Mouse (Mus musculus) CH12.LX (cell line): ENCODE data around the gene Blvrb. TPM values are rescaled to one million over a fixed set of nuclear protein-coding genes. Genes with fewer than 3 reads are reported as not detected.

Experiments
- DNase-seq: peaks from one replicate; pipeline ENCODE4 v3.0.0-alpha.2; 2013; ENCODE audit errors: extremely low read depth
- H3K27ac ChIP-seq: 2 replicates; pipeline ENCODE4 v1.5.1; 2012; ENCODE audit warnings: low read depth, mild to moderate bottlenecking, control low read depth, moderate library complexity; ENCODE audit not compliant: insufficient read depth
- H3K27me3 ChIP-seq: replicated peaks from 2 replicates; pipeline ENCODE3; 2012; ENCODE audit warnings: inconsistent platforms
- H3K36me3 ChIP-seq, 2 experiments: replicated peaks in 1 of 2; 2 replicates each; pipeline versions ENCODE3 to v1.6.1; 2012; ENCODE audit warnings: inconsistent platforms in 1 of 2, low read length in 1 of 2, mild to moderate bottlenecking in 1 of 2, mixed read lengths in 1 of 2, moderate library complexity in 1 of 2; ENCODE audit not compliant: control insufficient read depth in 1 of 2, insufficient read depth in 1 of 2
- H3K4me1 ChIP-seq, 2 experiments: 2 replicates each; pipeline ENCODE4 v1.6.1; 2012; ENCODE audit warnings: inconsistent platforms in 1 of 2, moderate library complexity in 1 of 2; ENCODE audit not compliant: insufficient read depth in 2 of 2, control insufficient read depth in 1 of 2
- H3K4me2 ChIP-seq: 2 replicates; pipeline ENCODE4 v1.6.1; 2012; ENCODE audit warnings: low read depth, mild to moderate bottlenecking, control low read depth; ENCODE audit not compliant: poor library complexity, insufficient read depth, severe bottlenecking
- H3K4me3 ChIP-seq, 3 experiments: fragments of 150-350 bp in 1 of 3; sonication (generic) in 1 of 3; replicated peaks in 1 of 3; 2 replicates each; pipeline versions ENCODE3 to v1.5.1; 2011 to 2012; ENCODE audit warnings: low read depth in 2 of 3, low read length in 2 of 3, mild to moderate bottlenecking in 2 of 3, moderate library complexity in 2 of 3, control low read depth in 1 of 3, improper control_type of control experiment in 1 of 3, inconsistent platforms in 1 of 3, mixed read lengths in 1 of 3; ENCODE audit not compliant: poor library complexity in 1 of 3
- H3K79me2 ChIP-seq: replicated peaks from 2 replicates; pipeline ENCODE4 v1.6.1; 2012; ENCODE audit warnings: mild to moderate bottlenecking, moderate library complexity; ENCODE audit not compliant: control insufficient read depth, poor library complexity, insufficient read depth, severe bottlenecking; ENCODE audit errors: extremely low read depth
- H3K9ac ChIP-seq: 2 replicates; pipeline ENCODE4 v1.6.1; 2012; ENCODE audit warnings: low read depth, mild to moderate bottlenecking, control low read depth, moderate library complexity; ENCODE audit not compliant: insufficient read depth
- H3K9me3 ChIP-seq: replicated peaks from 2 replicates; pipeline ENCODE3; 2012; ENCODE audit warnings: low read length, inconsistent platforms, mixed read lengths
- CTCF ChIP-seq, 2 experiments: IDR thresholded peaks in 1 of 2; conservative IDR thresholded peaks in 1 of 2; 2 replicates each; pipeline ENCODE4 v1.5.1; 2011 to 2012; ENCODE audit warnings: low read depth in 2 of 2, low read length in 2 of 2, improper control_type of control experiment in 1 of 2, inconsistent platforms in 1 of 2, mild to moderate bottlenecking in 1 of 2, moderate library complexity in 1 of 2
- KAT2A ChIP-seq: IDR thresholded peaks from 2 replicates; pipeline ENCODE4 v1.6.1; 2012; ENCODE audit warnings: low read length, improper control_type of control experiment, inconsistent platforms; ENCODE audit not compliant: insufficient replicate concordance
- MAFK ChIP-seq: IDR thresholded peaks from 2 replicates; pipeline ENCODE4 v1.6.1; 2011; ENCODE audit warnings: low read length, improper control_type of control experiment; ENCODE audit not compliant: insufficient replicate concordance
- MEF2A ChIP-seq: IDR thresholded peaks from 2 replicates; pipeline ENCODE4 v1.6.1; 2014; ENCODE audit warnings: low read depth, mild to moderate bottlenecking, inconsistent platforms, low read length, improper control_type of control experiment, borderline replicate concordance
- MXI1 ChIP-seq: IDR thresholded peaks from 2 replicates; pipeline ENCODE4 v1.6.1; 2011; ENCODE audit warnings: mild to moderate bottlenecking, low read depth, low read length, improper control_type of control experiment
- POLR2AphosphoS2 ChIP-seq: IDR thresholded peaks from 2 replicates; pipeline ENCODE4 v1.6.1; 2011; ENCODE audit warnings: low read depth, low read length, improper control_type of control experiment
- SMC3 ChIP-seq: IDR thresholded peaks from 2 replicates; pipeline ENCODE4 v1.6.1; 2011; ENCODE audit warnings: low read depth, low read length, improper control_type of control experiment
- TBP ChIP-seq: conservative IDR thresholded peaks from 2 replicates; pipeline ENCODE4 v1.6.1; 2011; ENCODE audit warnings: low read depth, low read length, improper control_type of control experiment
- USF1 ChIP-seq: IDR thresholded peaks from 2 replicates; pipeline ENCODE4 v1.6.1; 2014; ENCODE audit warnings: low read depth, mild to moderate bottlenecking, inconsistent platforms, low read length, improper control_type of control experiment
- USF2 ChIP-seq: conservative IDR thresholded peaks from 2 replicates; pipeline ENCODE4 v1.6.1; 2011; ENCODE audit warnings: low read depth, low read length, improper control_type of control experiment
- dilution Hi-C: fragments of 300-500 bp; cut with MboI; formaldehyde crosslinking; loops from 2 replicates; pipeline ENCODE4 v1.14.3; 2020; ENCODE audit warnings: low sequenced_read_pairs; ENCODE audit not compliant: extremely low pct_unique_long_range_greater_than_20kb, extremely low pct_ligation_motif_present
- in situ Hi-C: fragments of 300-500 bp; cut with MboI; formaldehyde crosslinking; loops from 3 replicates; pipeline ENCODE4 v1.14.3; 2019; ENCODE audit warnings: low sequenced_read_pairs, low pct_ligation_motif_present, low pct_unique_long_range_greater_than_20kb, mixed read lengths
- polyA plus RNA-seq: library from polyadenylated mRNA; unstranded; fragments of >175 nt; gene quantifications from 2 replicates; pipeline ENCODE4 v1.2.1, GENCODE M21; 2012; ENCODE audit warnings: low read depth; ENCODE audit not compliant: insufficient read length
- total RNA-seq, 2 experiments: library from RNA; depleted of rRNA; stranded (reverse); fragments of 300-350 nt in 1 of 2; fragments of >200 nt in 1 of 2; gene quantifications; 2 replicates each; pipeline ENCODE4 v1.2.3; 2012 to 2014

The Blvrb gene
- total and polyA plus RNA-seq, 3 experiments = 4.3 to 9.4 (median 7.6) TPM

- H3K27ac ChIP-seq = no peak overlapping the region
- H3K9me3 ChIP-seq = peaks cover 26% of the 10 kb centered on the region
- H3K36me3 ChIP-seq = no peaks in the 10 kb centered on the region
- H3K27me3 ChIP-seq = peaks cover 24% of the 10 kb centered on the region
- dilution Hi-C loops (no loop called here), in situ Hi-C loops (no loop called here)
- no peaks in the 10 kb centered on the region for H3K4me1 ChIP-seq
- no peak for DNase-seq
- H3K4me3 ChIP-seq = no peak overlapping the region
- no peak overlapping the region for H3K9ac ChIP-seq
- H3K4me2 ChIP-seq = no peak overlapping the region
- TF ChIP-seq USF1 (no peak), USF2 (no peak), SMC3 (no peak), MEF2A (no peak), MAFK (no peak)
- no peaks in the 10 kb centered on the region for H3K79me2 ChIP-seq
Measured at GRCm38 (mm10) chr7:27404203-27404942, 43.4 kb upstream of the Blvrb start.

GRCm38 (mm10) chr7:27406481-27406880 is 41.3 kb upstream of the Blvrb start:
- no peak overlapping the region for H3K4me3 ChIP-seq
- DNase-seq = no peak
- H3K36me3 ChIP-seq = no peaks in the 10 kb centered on the region
- in situ Hi-C loops = no loop called here
- H3K27me3 ChIP-seq = peaks cover 13% of the 10 kb centered on the region
- H3K4me2 ChIP-seq = no peak overlapping the region
- dilution Hi-C loops = no loop called here
- no peaks in the 10 kb centered on the region for H3K79me2 ChIP-seq
- H3K27ac ChIP-seq = no peak overlapping the region
- H3K4me1 ChIP-seq = no peaks in the 10 kb centered on the region
- no peak overlapping the region for H3K9ac ChIP-seq
- peaks cover 26% of the 10 kb centered on the region for H3K9me3 ChIP-seq
- TF ChIP-seq CTCF (conservative IDR thresholded peaks at IDR 0.05 in 1 of 2, IDR thresholded peaks at IDR 0.05 in 1 of 2; ENCODE audit: low read depth in 2 of 2, low read length in 2 of 2) (peak in 1 of 2 experiments; percentile 34; a peak in 2 of 4 replicates), MXI1 (no peak)

- DNase-seq = no peak
- dilution Hi-C loops = no loop called here
- H3K9ac ChIP-seq = no peak overlapping the region
- H3K79me2 ChIP-seq = no peaks in the 10 kb centered on the region
- peaks cover 18% of the 10 kb centered on the region for H3K27me3 ChIP-seq
- no peak for TF ChIP-seq KAT2A
- no peak for TF ChIP-seq MXI1
- no peak for TF ChIP-seq TBP
- TF ChIP-seq POLR2AphosphoS2 = no peak
- no peak overlapping the region for H3K27ac ChIP-seq
- in situ Hi-C loops = no loop called here
- H3K4me3 ChIP-seq = no peak overlapping the region
- no peaks in the 10 kb centered on the region for H3K36me3 ChIP-seq
- H3K4me1 ChIP-seq = no peaks in the 10 kb centered on the region
- peaks cover 26% of the 10 kb centered on the region for H3K9me3 ChIP-seq
- H3K4me2 ChIP-seq = no peak overlapping the region
Measured at GRCm38 (mm10) chr7:27407816-27408215, 40.0 kb upstream of the Blvrb start.
